Mouse (Mus musculus) testis, adult 2 months (tissue): Measurements from ENCODE around the gene Gramd2.
A peak's percentile ranks its signal among the peaks of the same experiment; 100 is the strongest.

Source experiments
- CTCF ChIP-seq: fragments of 200-500 bp; IDR thresholded peaks from 2 replicates; pipeline ENCODE4 v1.5.1; 2012; ENCODE audit warnings: low read depth, mild to moderate bottlenecking, inconsistent platforms, low read length, moderate library complexity; ENCODE audit not compliant: control insufficient read depth, insufficient read depth, insufficient replicate concordance
- POLR2A ChIP-seq: fragments of 200-500 bp; IDR thresholded peaks from 2 replicates; pipeline ENCODE4 v1.6.1; 2012; ENCODE audit warnings: low read depth, mild to moderate bottlenecking, inconsistent platforms, low read length, moderate library complexity; ENCODE audit not compliant: control insufficient read depth

DNA sequence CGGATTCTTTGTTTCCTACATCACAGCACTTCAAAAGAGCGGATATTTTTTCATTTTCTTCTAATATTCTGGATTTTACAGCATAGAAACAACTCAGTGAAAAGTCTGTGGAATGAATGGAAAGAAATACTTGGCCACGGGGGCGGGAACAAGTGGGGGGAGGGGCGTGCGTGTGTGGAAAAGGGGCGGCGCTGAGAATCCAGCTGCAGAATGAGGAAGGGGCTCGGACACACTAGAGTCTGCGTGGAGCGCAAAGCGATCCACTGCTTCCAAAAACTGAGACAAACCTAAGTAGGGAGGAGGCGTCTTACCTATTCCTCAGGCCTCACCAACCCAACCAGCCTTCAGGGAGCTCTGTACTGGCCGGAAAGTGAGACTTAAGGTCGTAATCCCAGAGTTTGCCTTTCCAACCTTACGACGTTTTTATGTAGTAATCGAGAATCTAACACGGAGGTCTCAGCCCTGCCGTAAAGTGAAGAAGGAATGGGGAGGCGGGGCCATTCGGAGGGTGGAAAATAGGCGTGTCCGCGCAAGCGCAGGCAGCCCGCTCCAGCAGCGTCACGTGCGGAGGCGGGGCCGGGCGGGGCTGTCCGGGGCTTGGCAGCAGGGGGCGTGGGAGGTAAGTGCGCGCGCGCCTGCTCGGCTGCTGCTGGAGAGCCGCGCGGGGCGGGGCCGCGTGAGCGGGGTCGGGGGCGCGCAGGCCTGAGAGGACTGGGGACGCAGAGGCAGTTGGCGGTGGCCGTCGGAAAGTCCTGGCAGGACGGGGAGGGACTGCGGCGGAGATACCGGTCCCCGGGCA lies 70.5 kb downstream of the Gramd2 start, which contains the start of the genes Senp8 and Myo9a:
- no peak for TF ChIP-seq CTCF
- TF ChIP-seq POLR2A = peak; percentile 58; the same call in 1 of the 2 replicates
